17 mouse cellular contexts compared by ENCODE assay signal in genomic region chr4:120953038-120953437, GRCm38 (mm10). TPM values are rescaled to one million over a fixed set of nuclear protein-coding genes. Genes with fewer than 3 reads are reported as not detected.
A peak's percentile ranks its signal among the peaks of the same experiment; 100 is the strongest.
DNase-seq lines count a peak whose midpoint lies in the region; ATAC-seq lines count a peak whose summit lies in the region.
"Had no signal": no experiment of that assay in that cellular context is flagged by ENCODE, and none has a peak within 500 bp of the region (broad histone marks: within the 10 kb centered on the region; RNA-seq: fewer than 3 reads in every experiment).

No protein-coding gene starts in this region.

- DNase-seq in heart, postnatal 10 days: no peak
- no peak for DNase-seq in midbrain, embryonic 10.5 days (ENCODE audit: low spot score)
- DNase-seq in midbrain, embryonic 11.5 days (ENCODE audit: low spot score, missing footprints): no peak
- DNase-seq in liver, embryonic 11.5 days (ENCODE audit: low spot score): no peak
- no peak for DNase-seq in forebrain, embryonic 10.5 days (ENCODE audit: extremely low spot score, low spot score)
- DNase-seq in right cerebral cortex, postnatal 25 days: no peak
- DNase-seq: adrenal gland, postnatal 36 days; cerebellum, adult 9-10 months; gastrocnemius, postnatal 25 days; lung, postnatal 10 days had no signal

- no peak overlapping the region for H3K4me3 ChIP-seq in heart, embryonic 11.5 days (ENCODE audit: low read depth, low read length)
- no peak overlapping the region for H3K4me3 ChIP-seq in midbrain, embryonic 10.5 days
- H3K4me3 ChIP-seq in midbrain, embryonic 11.5 days (ENCODE audit: low read depth, low read length): no peak overlapping the region
- no peak overlapping the region for H3K4me3 ChIP-seq in liver, embryonic 11.5 days (ENCODE audit: low read depth, low read length)
- no peak overlapping the region for H3K4me3 ChIP-seq in forebrain, embryonic 10.5 days
- H3K4me3 ChIP-seq: forebrain, embryonic 13.5 days; limb, embryonic 15.5 days; stomach, embryonic 15.5 days had no signal

- no peak overlapping the region for H3K9ac ChIP-seq in heart, embryonic 11.5 days (ENCODE audit: low read depth, low read length)
- H3K9ac ChIP-seq in midbrain, embryonic 11.5 days (ENCODE audit: low read length): no peak overlapping the region
- H3K9ac ChIP-seq in liver, embryonic 11.5 days (ENCODE audit: low read depth, low read length): no peak overlapping the region
- H3K9ac ChIP-seq: limb, embryonic 15.5 days; stomach, embryonic 15.5 days had no signal

- no peaks in the 10 kb centered on the region for H3K27me3 ChIP-seq in heart, embryonic 11.5 days (ENCODE audit: control insufficient read depth, insufficient read depth, low read length)
- no peaks in the 10 kb centered on the region for H3K27me3 ChIP-seq in midbrain, embryonic 10.5 days (ENCODE audit: low read depth, poor library complexity, severe bottlenecking)
- H3K27me3 ChIP-seq in midbrain, embryonic 11.5 days (ENCODE audit: control insufficient read depth, insufficient read depth, low read length): no peaks in the 10 kb centered on the region
- no peaks in the 10 kb centered on the region for H3K27me3 ChIP-seq in liver, embryonic 11.5 days (replicated peaks; ENCODE audit: control insufficient read depth, insufficient read depth, low read length)
- H3K27me3 ChIP-seq in forebrain, embryonic 10.5 days (ENCODE audit: poor library complexity, severe bottlenecking): no peaks in the 10 kb centered on the region
- H3K27me3 ChIP-seq: forebrain, embryonic 13.5 days; limb, embryonic 15.5 days; midbrain, embryonic 12.5 days; stomach, embryonic 15.5 days had no signal

- ATAC-seq in heart, embryonic 11.5 days (replicated peaks; ENCODE audit: insufficient number of reproducible peaks, low FRiP score, low TSS enrichment): no peak
- ATAC-seq in midbrain, embryonic 11.5 days (ENCODE audit: low FRiP score): no peak
- ATAC-seq in liver, embryonic 11.5 days (replicated peaks; ENCODE audit: low FRiP score): peak; percentile 48
- ATAC-seq in megakaryocyte-erythroid progenitor cell, adult 5-6 weeks (replicated peaks; ENCODE audit: low FRiP score, low TSS enrichment, poor library complexity, severe bottlenecking): peak; percentile 83
- ATAC-seq: forebrain, embryonic 13.5 days; hindbrain, postnatal 0 days had no signal

- peak overlapping the region; percentile 94; the same call in 1 of the 2 replicates for H3K27ac ChIP-seq in heart, embryonic 11.5 days (ENCODE audit: low read depth, low read length)
- H3K27ac ChIP-seq in midbrain, embryonic 10.5 days (replicated peaks): peak overlapping the region; percentile 61
- H3K27ac ChIP-seq in midbrain, embryonic 11.5 days (ENCODE audit: low read depth, low read length): no peak overlapping the region
- peak overlapping the region; percentile 90 for H3K27ac ChIP-seq in liver, embryonic 11.5 days (ENCODE audit: low read depth, low read length)
- H3K27ac ChIP-seq in forebrain, embryonic 10.5 days: no peak overlapping the region
- H3K27ac ChIP-seq: forebrain, embryonic 13.5 days had no signal

- no peaks in the 10 kb centered on the region for H3K4me1 ChIP-seq in heart, embryonic 11.5 days (ENCODE audit: control insufficient read depth, insufficient read depth, low read length)
- peaks cover 24% of the 10 kb centered on the region for H3K4me1 ChIP-seq in midbrain, embryonic 10.5 days
- peaks cover 5% of the 10 kb centered on the region; the same call in 1 of the 2 replicates for H3K4me1 ChIP-seq in midbrain, embryonic 11.5 days (ENCODE audit: control insufficient read depth, insufficient read depth, low read length)
- H3K4me1 ChIP-seq in liver, embryonic 11.5 days (replicated peaks; ENCODE audit: control insufficient read depth, insufficient read depth, low read length): peaks cover 21% of the 10 kb centered on the region
- H3K4me1 ChIP-seq in forebrain, embryonic 10.5 days: peaks cover 14% of the 10 kb centered on the region

- no peaks in the 10 kb centered on the region for H3K9me3 ChIP-seq in heart, embryonic 11.5 days (replicated peaks; ENCODE audit: control insufficient read depth, low read length)
- no peaks in the 10 kb centered on the region for H3K9me3 ChIP-seq in midbrain, embryonic 10.5 days (replicated peaks)
- H3K9me3 ChIP-seq in midbrain, embryonic 11.5 days (ENCODE audit: control insufficient read depth, low read length): no peaks in the 10 kb centered on the region
- no peaks in the 10 kb centered on the region for H3K9me3 ChIP-seq in liver, embryonic 11.5 days (ENCODE audit: control insufficient read depth, low read length)
- no peaks in the 10 kb centered on the region for H3K9me3 ChIP-seq in forebrain, embryonic 10.5 days
- H3K9me3 ChIP-seq: forebrain, embryonic 13.5 days; limb, embryonic 15.5 days; midbrain, embryonic 12.5 days; stomach, embryonic 15.5 days had no signal

- intact Hi-C loops in heart, postnatal 10 days (cut with DNase I): no loop called here

- no peaks in the 10 kb centered on the region for H3K36me3 ChIP-seq in heart, embryonic 11.5 days (ENCODE audit: control insufficient read depth, insufficient read depth, low read length)
- H3K36me3 ChIP-seq in midbrain, embryonic 10.5 days: no peaks in the 10 kb centered on the region
- no peaks in the 10 kb centered on the region for H3K36me3 ChIP-seq in midbrain, embryonic 11.5 days (ENCODE audit: control insufficient read depth, insufficient read depth, low read length)
- no peaks in the 10 kb centered on the region for H3K36me3 ChIP-seq in liver, embryonic 11.5 days (ENCODE audit: control insufficient read depth, insufficient read depth, low read length)
- H3K36me3 ChIP-seq in forebrain, embryonic 10.5 days (replicated peaks): no peaks in the 10 kb centered on the region
- H3K36me3 ChIP-seq: limb, embryonic 15.5 days; midbrain, embryonic 12.5 days; stomach, embryonic 15.5 days had no signal

- WGBS in heart, embryonic 11.5 days (ENCODE audit: insufficient replicate concordance): 52% methylated on average over 4 of the region's 4 CpGs
- 82% methylated on average over 4 of the region's 4 CpGs for WGBS in midbrain, embryonic 10.5 days
- WGBS in midbrain, embryonic 11.5 days: 83% methylated on average over 4 of the region's 4 CpGs
- WGBS in liver, embryonic 11.5 days: 40% methylated on average over 4 of the region's 4 CpGs
- 85% methylated on average over 4 of the region's 4 CpGs for WGBS in forebrain, embryonic 10.5 days

- no peak overlapping the region for H3K4me2 ChIP-seq in heart, embryonic 11.5 days
- H3K4me2 ChIP-seq in midbrain, embryonic 11.5 days: no peak overlapping the region
- peak overlapping the region; percentile 93 for H3K4me2 ChIP-seq in liver, embryonic 11.5 days
- H3K4me2 ChIP-seq: limb, embryonic 15.5 days had no signal

RNA-seq across cellular contexts. Expression of gene Zfp69, which starts 1.5 kb away (rescaled TPM):
- polyA plus RNA-seq in heart, embryonic 11.5 days (2014; fragmentation: Nextera tagmentation; extraction: Ambion mirVana): 13.8 and 16.9 TPM in 2 replicates
- 1 to 10 TPM; 4.1 to 4.6 TPM for total RNA-seq in heart, postnatal 10 days (2021)
- 9.4 and 10.3 TPM in 2 replicates for polyA plus RNA-seq in midbrain, embryonic 10.5 days (2016; fragmentation: Nextera tagmentation; extraction: Ambion mirVana)
- polyA plus RNA-seq in midbrain, embryonic 11.5 days (2014; fragmentation: Nextera tagmentation; extraction: Ambion mirVana): 9.0 and 9.6 TPM in 2 replicates
- polyA plus RNA-seq in liver, embryonic 11.5 days (2014; fragmentation: Nextera tagmentation; extraction: Ambion mirVana): 4.2 and 5.6 TPM in 2 replicates
- total RNA-seq in megakaryocyte-erythroid progenitor cell, adult 5-6 weeks (2014; fragmentation: Nextera tagmentation): 3.1 and 9.1 TPM in 2 replicates
- 2.3 and 7.8 TPM in 2 replicates for total RNA-seq in megakaryocyte-erythroid progenitor cell, adult 5-6 weeks (2017)
- polyA plus RNA-seq in forebrain, embryonic 10.5 days (2016; fragmentation: Nextera tagmentation; extraction: Ambion mirVana): 9.9 and 10.5 TPM in 2 replicates

RNA-seq across cellular contexts. Expression of gene Exo5, which starts 28.2 kb away (rescaled TPM):
- 13.2 and 13.7 TPM in 2 replicates for polyA plus RNA-seq in heart, embryonic 11.5 days (2014; fragmentation: Nextera tagmentation; extraction: Ambion mirVana)
- total RNA-seq in heart, postnatal 10 days (2021): 1 to 10 TPM; 4.2 to 5.4 TPM
- polyA plus RNA-seq in midbrain, embryonic 10.5 days (2016; fragmentation: Nextera tagmentation; extraction: Ambion mirVana): 36.6 and 39.0 TPM in 2 replicates
- polyA plus RNA-seq in midbrain, embryonic 11.5 days (2014; fragmentation: Nextera tagmentation; extraction: Ambion mirVana): 32.0 and 32.3 TPM in 2 replicates
- 16.2 and 17.7 TPM in 2 replicates for polyA plus RNA-seq in liver, embryonic 11.5 days (2014; fragmentation: Nextera tagmentation; extraction: Ambion mirVana)
- total RNA-seq in megakaryocyte-erythroid progenitor cell, adult 5-6 weeks (2014; fragmentation: Nextera tagmentation): 6.9 and 13.5 TPM in 2 replicates
- 13.2 and 29.9 TPM in 2 replicates for total RNA-seq in megakaryocyte-erythroid progenitor cell, adult 5-6 weeks (2017)
- 36.2 and 40.1 TPM in 2 replicates for polyA plus RNA-seq in forebrain, embryonic 10.5 days (2016; fragmentation: Nextera tagmentation; extraction: Ambion mirVana)

Comparison
In these comparisons a context has a peak if more than half of its experiments do, and no peak if none do; other contexts are left out.
1. H3K27ac ChIP-seq: peak in heart, embryonic 11.5 days (single experiment), midbrain, embryonic 10.5 days (single experiment) and liver, embryonic 11.5 days (single experiment); none in midbrain, embryonic 11.5 days (single experiment) and forebrain, embryonic 10.5 days (single experiment).
2. ATAC-seq: peak in liver, embryonic 11.5 days (single experiment) and megakaryocyte-erythroid progenitor cell, adult 5-6 weeks (single experiment); none in heart, embryonic 11.5 days (single experiment) and midbrain, embryonic 11.5 days (single experiment).